Mouse (Mus musculus) embryonic fibroblast, embryonic 13.5 days (primary cell): Measurements from ENCODE around the gene Itga9. TPM values are rescaled to one million over a fixed set of nuclear protein-coding genes. Genes with fewer than 3 reads are reported as not detected.

ENCODE experiments used
- H3K27ac ChIP-seq: 2 replicates; pipeline ENCODE4 v1.5.1; 2012; ENCODE audit warnings: low read length, control low read depth, inconsistent platforms; ENCODE audit not compliant: insufficient read depth
- H3K4me1 ChIP-seq: 2 replicates; pipeline ENCODE4 v1.6.1; 2011; ENCODE audit warnings: low read length; ENCODE audit not compliant: control insufficient read depth, insufficient read depth
- H3K4me3 ChIP-seq: 2 replicates; pipeline ENCODE4 v1.5.1; 2011; ENCODE audit warnings: mild to moderate bottlenecking, control low read depth, low read length; ENCODE audit not compliant: insufficient read depth
- CTCF ChIP-seq: IDR thresholded peaks from 2 replicates; pipeline ENCODE4 v1.5.1; 2011; ENCODE audit warnings: mild to moderate bottlenecking, control low read depth, low read length, moderate library complexity, borderline replicate concordance; ENCODE audit not compliant: insufficient read depth
- POLR2A ChIP-seq: IDR thresholded peaks from 2 replicates; pipeline ENCODE4 v1.6.1; 2011; ENCODE audit warnings: low read depth, mild to moderate bottlenecking, control low read depth, low read length, moderate library complexity
- polyA plus RNA-seq: library from polyadenylated mRNA; stranded (reverse); fragments of >200 nt; gene quantifications from 2 replicates; pipeline ENCODE4 v1.2.4, GENCODE M21; 2011; ENCODE audit warnings: low read depth; ENCODE audit not compliant: missing spikeins, insufficient read length

The Itga9 gene
- polyA plus RNA-seq, 1 experiment: 22.9 TPM

DNA sequence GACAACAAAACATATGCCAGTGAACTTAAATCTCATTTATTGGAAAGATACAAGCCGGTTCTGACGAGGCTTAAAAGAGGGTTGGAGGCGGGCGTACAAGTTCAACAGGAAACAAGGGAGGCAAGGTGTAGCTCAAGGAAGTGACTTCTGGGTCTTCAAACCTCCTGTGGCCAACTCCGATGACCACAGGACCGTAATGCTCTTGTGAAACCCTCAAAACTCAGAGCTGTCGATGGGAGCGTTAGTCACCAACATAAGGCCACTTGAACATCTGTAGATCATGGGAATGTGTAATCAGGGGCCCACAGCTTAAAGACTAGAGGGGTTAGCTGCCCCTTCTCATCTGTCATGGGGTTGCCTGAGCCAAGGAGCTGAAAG, 195.4 kb downstream of the Itga9 start:
- Histone ChIP-seq H3K27ac (no peak overlapping the region), H3K4me1 (no peaks in the 10 kb centered on the region), H3K4me3 (no peak overlapping the region)
- TF ChIP-seq CTCF (no peak), POLR2A (no peak)

DNA sequence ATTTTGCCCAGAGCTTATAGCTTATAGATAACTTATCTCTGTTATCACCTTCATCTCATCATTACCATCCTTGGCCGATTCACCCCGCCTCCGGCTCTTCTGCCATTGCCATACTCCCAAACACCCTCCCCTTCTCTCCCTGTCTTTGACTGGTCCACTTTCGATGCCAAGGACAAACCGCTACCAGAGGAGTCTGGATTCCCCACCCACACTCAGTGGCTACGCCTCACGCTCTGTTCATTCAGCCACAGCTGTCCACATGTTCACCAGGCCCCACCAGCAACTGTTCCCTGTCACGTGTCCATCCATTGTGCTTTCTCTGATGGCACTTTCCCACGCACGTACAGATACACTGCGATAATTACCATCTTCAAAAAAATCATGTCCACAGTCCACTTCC, 195.9 kb downstream of the Itga9 start:
- H3K4me1 ChIP-seq: no peaks in the 10 kb centered on the region
- H3K4me3 ChIP-seq: no peak overlapping the region
- no peak for TF ChIP-seq POLR2A
- TF ChIP-seq CTCF: no peak
- H3K27ac ChIP-seq: no peak overlapping the region

DNA sequence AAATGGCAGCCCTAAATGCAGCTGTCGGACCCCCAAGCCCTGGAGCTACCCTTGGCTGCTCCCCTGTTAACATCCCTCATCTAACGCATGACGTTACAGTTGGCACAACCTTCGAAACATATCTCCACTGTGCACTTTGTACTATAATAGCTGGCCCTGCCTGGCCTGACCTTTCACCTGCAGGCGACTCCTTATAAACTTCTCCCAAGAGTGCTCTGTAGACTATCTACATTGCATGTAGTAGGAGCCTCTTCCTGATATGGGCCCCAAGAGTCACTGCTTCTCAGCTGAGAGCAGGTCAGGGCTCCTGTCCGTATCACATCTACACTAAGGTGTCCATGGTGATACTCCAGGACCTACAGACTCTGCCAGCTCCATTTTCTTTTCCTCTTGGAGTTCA, 199.2 kb downstream of the Itga9 start:
- Histone ChIP-seq H3K4me1 (no peaks in the 10 kb centered on the region), H3K4me3 (no peak overlapping the region), H3K27ac (no peak overlapping the region)
- TF ChIP-seq CTCF: no peak

DNA sequence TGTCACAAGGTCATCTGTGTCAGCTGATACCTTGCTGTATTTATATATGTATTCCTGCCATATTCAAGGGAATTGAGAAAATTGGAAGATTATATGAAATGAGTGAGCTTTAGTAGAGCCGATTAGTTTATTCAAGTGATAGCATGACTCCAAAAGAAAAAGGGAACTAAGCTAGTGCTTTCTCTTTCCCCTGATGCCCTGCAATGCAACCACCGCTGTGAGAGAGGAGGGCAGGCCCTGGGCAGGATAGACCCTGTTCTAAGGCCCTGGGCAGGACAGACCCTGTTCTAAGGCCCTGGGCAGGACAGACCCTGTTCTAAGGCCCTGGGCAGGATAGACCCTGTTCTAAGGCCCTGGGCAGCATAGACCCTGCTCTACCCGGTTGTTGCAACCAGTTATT, 201.2 kb downstream of the Itga9 start:
- no peak overlapping the region for H3K4me3 ChIP-seq
- H3K4me1 ChIP-seq: no peaks in the 10 kb centered on the region
- TF ChIP-seq CTCF: no peak
- TF ChIP-seq POLR2A: no peak
- no peak overlapping the region for H3K27ac ChIP-seq

DNA sequence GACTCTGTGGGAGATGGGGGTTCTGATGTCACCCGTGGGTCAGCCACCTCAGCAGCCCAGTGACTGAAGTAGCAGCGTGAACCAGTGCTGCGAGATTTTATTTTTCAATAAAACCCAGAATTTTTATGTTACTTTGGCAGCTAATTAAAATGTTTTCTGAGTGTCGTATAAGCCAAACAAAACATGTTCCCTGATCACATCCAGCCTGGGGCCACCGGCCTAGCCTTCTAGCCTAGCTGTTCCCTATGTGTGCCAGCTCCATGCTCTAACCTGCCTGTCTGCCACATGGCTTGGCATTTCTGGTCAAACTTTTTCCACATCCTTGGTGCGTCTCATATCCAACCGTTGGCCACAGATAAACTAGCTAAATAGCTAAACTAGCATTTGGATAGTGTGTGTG, 205.7 kb downstream of the Itga9 start:
- H3K27ac ChIP-seq: no peak overlapping the region
- TF ChIP-seq POLR2A (no peak), CTCF (no peak)
- no peaks in the 10 kb centered on the region for H3K4me1 ChIP-seq
- H3K4me3 ChIP-seq: no peak overlapping the region

DNA sequence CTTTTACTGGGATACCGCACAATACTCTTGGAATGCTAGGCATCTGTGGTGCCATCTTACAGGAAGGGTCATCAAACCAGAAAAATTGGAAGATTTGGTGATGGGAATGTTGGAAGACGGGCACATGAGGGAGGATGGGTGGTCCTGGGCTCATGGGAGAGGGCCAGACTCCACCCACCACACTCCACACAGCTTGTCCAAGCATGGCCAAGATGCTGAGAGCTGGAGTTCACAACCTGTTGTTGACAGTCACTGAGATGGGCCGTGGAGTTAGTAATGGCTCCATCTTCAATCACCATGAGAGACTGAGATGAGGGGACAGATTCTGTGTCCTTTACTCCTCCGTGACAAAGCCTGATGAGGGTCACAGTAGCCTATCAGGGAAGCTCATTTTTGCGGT, 207.0 kb downstream of the Itga9 start:
- no peak overlapping the region for H3K4me3 ChIP-seq
- TF ChIP-seq POLR2A (no peak), CTCF (no peak)
- no peak overlapping the region for H3K27ac ChIP-seq
- no peaks in the 10 kb centered on the region for H3K4me1 ChIP-seq

DNA sequence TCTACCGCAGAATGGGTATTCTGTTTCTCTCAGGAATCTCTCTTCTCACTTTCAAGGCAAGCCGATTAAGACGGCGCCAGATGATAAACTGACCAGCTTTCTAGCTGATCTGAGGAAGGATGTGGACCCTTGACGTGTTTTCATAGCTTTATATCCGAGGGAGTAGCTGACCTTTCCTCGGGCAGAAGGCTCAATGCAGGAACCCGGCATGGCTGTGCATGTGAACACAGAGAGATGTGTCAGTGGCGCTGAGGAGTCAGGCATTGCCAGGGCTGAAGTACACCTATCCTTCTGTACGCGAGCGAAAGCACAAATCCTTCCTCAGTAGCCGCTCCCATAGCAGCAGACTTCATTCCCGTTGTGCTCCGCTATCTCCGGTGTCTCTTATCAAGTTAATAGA, 207.6 kb downstream of the Itga9 start:
- Histone ChIP-seq H3K27ac (no peak overlapping the region), H3K4me1 (no peaks in the 10 kb centered on the region), H3K4me3 (no peak overlapping the region)
- TF ChIP-seq POLR2A: no peak
- no peak for TF ChIP-seq CTCF

DNA sequence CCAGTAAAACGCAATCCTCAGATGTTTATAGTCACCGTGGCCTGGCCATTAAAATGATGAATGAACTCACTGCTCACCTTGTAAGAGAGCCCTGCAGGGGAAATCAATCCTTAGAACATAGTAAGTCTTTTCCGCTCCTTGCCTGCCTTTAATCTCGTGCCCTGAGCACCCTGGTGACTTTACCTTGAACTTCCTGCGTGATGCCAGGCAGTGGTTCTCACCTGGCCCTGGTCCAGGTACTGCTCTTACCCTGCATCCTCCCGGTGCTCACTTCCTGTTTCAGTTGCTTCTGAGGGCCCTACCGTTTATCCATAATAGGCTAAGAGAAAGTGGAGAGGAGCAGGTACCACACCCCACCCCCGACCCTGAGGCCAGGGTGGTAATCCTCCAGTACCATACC, 208.0 kb downstream of the Itga9 start:
- Histone ChIP-seq H3K4me3 (no peak overlapping the region), H3K4me1 (no peaks in the 10 kb centered on the region), H3K27ac (no peak overlapping the region)
- TF ChIP-seq POLR2A: no peak
- TF ChIP-seq CTCF: no peak

DNA sequence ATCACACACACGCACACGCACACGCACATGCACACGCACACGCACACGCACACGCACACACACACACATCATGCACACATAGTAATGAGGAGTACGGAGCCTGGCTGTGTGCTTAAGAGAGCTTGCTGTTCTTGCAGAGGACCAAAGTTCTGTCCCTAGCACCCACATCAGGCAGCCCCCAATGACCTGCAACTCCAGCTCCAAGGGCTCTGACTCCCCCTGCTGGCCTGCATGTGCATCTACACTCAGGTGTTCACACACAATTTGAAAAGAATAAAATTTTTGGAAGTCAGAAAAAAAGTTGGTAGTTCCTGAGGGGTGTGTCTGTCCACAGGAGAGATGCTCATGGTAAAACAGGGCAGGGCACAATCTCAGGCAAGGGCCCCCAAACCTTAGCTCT, 209.1 kb downstream of the Itga9 start:
- H3K27ac ChIP-seq: no peak overlapping the region
- no peak for TF ChIP-seq CTCF
- no peak for TF ChIP-seq POLR2A
- no peaks in the 10 kb centered on the region for H3K4me1 ChIP-seq
- no peak overlapping the region for H3K4me3 ChIP-seq

DNA sequence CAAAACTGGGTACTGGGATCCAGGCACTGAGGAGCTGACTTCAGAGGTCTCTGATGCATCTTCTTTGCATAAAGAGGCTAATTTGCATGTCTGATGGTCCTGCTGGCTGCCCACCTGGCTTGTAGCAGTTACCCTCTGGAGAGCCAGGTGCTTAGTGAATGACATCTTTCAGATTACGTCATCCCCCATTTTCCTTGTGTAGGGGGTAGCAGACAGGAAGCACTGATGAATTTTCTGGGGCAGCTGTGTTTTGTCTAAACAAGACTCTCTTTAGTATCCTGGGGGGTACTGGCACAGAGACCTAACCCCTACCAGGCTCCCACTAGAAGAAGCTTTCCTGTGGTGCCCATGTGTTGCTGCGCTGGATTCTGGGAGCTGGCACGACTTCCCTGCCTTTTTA, 212.0 kb downstream of the Itga9 start:
- Histone ChIP-seq H3K4me1 (no peaks in the 10 kb centered on the region), H3K4me3 (no peak overlapping the region), H3K27ac (no peak overlapping the region)
- TF ChIP-seq POLR2A (no peak), CTCF (no peak)
